Mouse (Mus musculus): ENCODE measurements around the gene Slc34a3. TPM values are rescaled to one million over a fixed set of nuclear protein-coding genes. Genes with fewer than 3 reads are reported as not detected.
A peak's percentile ranks its signal among the peaks of the same experiment; 100 is the strongest.

Gene Slc34a3
- polyA plus RNA-seq (2012; rRNA removed): 0.04 and 0.06 TPM in 2 replicates

- no peaks in the 10 kb centered on the region for H3K36me3 ChIP-seq (ENCODE audit: control insufficient read depth, insufficient read depth, low read length)
- no peaks in the 10 kb centered on the region; the same call in 1 of the 2 replicates for H3K27me3 ChIP-seq (ENCODE audit: control insufficient read depth, insufficient read depth, low read length)
- 69% methylated on average over 3 of the region's 3 CpGs for WGBS
- no peak within 1 kb of the TSS for H3K4me3 ChIP-seq (ENCODE audit: extremely low read depth, insufficient read depth, insufficient read length)
- H3K27ac ChIP-seq (ENCODE audit: insufficient read depth, low read length): no peak within 1 kb of the TSS
- no peak for TF ChIP-seq POLR2A (IDR thresholded peaks at IDR 0.05; ENCODE audit: low read depth, low read length)
- TF ChIP-seq CTCF (IDR thresholded peaks at IDR 0.05; ENCODE audit: extremely low read depth, insufficient read depth, insufficient read length, insufficient replicate concordance): no peak
- no peaks in the 10 kb centered on the region for H3K4me1 ChIP-seq (ENCODE audit: control insufficient read depth, insufficient read depth, insufficient read length)
- no peak for DNase-seq (ENCODE audit: low read depth in 1 of 2, low spot score in 2 of 2)
Observed at GRCm38 (mm10) chr2:25234050-25234449, at the start of gene Slc34a3. Gene Slc34a3 (minus strand): TSS chr2:25234364.

GRCm38 (mm10) chr2:25278928-25279882 lies 45.0 kb upstream of the Slc34a3 start:
- peak; percentile 69 to 74 for DNase-seq (ENCODE audit: low read depth in 1 of 2, low spot score in 2 of 2)
- 69% methylated on average over 13 of the region's 13 CpGs for WGBS
- TF ChIP-seq POLR2A (IDR thresholded peaks at IDR 0.05; ENCODE audit: low read depth, low read length): no peak
- TF ChIP-seq CTCF (IDR thresholded peaks at IDR 0.05; ENCODE audit: extremely low read depth, insufficient read depth, insufficient read length, insufficient replicate concordance): peak; percentile 69; the same call in 1 of the 2 replicates
- Histone ChIP-seq H3K36me3 (ENCODE audit: control insufficient read depth, insufficient read depth, low read length) (peaks cover 36% of the 10 kb centered on the region), H3K4me3 (ENCODE audit: extremely low read depth, insufficient read depth, insufficient read length) (no peak overlapping the region), H3K4me1 (ENCODE audit: control insufficient read depth, insufficient read depth, insufficient read length) (no peaks in the 10 kb centered on the region), H3K27ac (ENCODE audit: insufficient read depth, low read length) (no peak overlapping the region), H3K27me3 (ENCODE audit: control insufficient read depth, insufficient read depth, low read length) (no peaks in the 10 kb centered on the region)

GRCm38 (mm10) chr2:25273010-25273409 lies 38.8 kb upstream of the Slc34a3 start:
- 34% methylated on average over 16 of the region's 16 CpGs for WGBS
- Histone ChIP-seq H3K27ac (ENCODE audit: insufficient read depth, low read length) (peak overlapping the region; percentile 3; the same call in 1 of the 2 replicates), H3K4me1 (ENCODE audit: control insufficient read depth, insufficient read depth, insufficient read length) (peaks cover 3% of the 10 kb centered on the region; the same call in 1 of the 2 replicates), H3K36me3 (ENCODE audit: control insufficient read depth, insufficient read depth, low read length) (peaks cover 19% of the 10 kb centered on the region), H3K27me3 (ENCODE audit: control insufficient read depth, insufficient read depth, low read length) (no peaks in the 10 kb centered on the region), H3K4me3 (ENCODE audit: extremely low read depth, insufficient read depth, insufficient read length) (peak overlapping the region; percentile 78)
- DNase-seq (ENCODE audit: low read depth in 1 of 2, low spot score in 2 of 2): no peak
- no peak for TF ChIP-seq CTCF (IDR thresholded peaks at IDR 0.05; ENCODE audit: extremely low read depth, insufficient read depth, insufficient read length, insufficient replicate concordance)
- no peak for TF ChIP-seq POLR2A (IDR thresholded peaks at IDR 0.05; ENCODE audit: low read depth, low read length)

GRCm38 (mm10) chr2:25272515-25272914 lies 38.4 kb upstream of the Slc34a3 start:
- no peak for DNase-seq (ENCODE audit: low read depth in 1 of 2, low spot score in 2 of 2)
- no peak for TF ChIP-seq CTCF (IDR thresholded peaks at IDR 0.05; ENCODE audit: extremely low read depth, insufficient read depth, insufficient read length, insufficient replicate concordance)
- no peak for TF ChIP-seq POLR2A (IDR thresholded peaks at IDR 0.05; ENCODE audit: low read depth, low read length)
- Histone ChIP-seq H3K4me3 (ENCODE audit: extremely low read depth, insufficient read depth, insufficient read length) (peak overlapping the region; percentile 78), H3K36me3 (ENCODE audit: control insufficient read depth, insufficient read depth, low read length) (peaks cover 16% of the 10 kb centered on the region), H3K27me3 (ENCODE audit: control insufficient read depth, insufficient read depth, low read length) (no peaks in the 10 kb centered on the region), H3K27ac (ENCODE audit: insufficient read depth, low read length) (peak overlapping the region; percentile 3; the same call in 1 of the 2 replicates), H3K4me1 (ENCODE audit: control insufficient read depth, insufficient read depth, insufficient read length) (peaks cover 3% of the 10 kb centered on the region; the same call in 1 of the 2 replicates)
- under 1% methylated on average over 29 of the region's 29 CpGs for WGBS

GRCm38 (mm10) chr2:25271827-25272511 lies 37.8 kb upstream of the Slc34a3 start, which contains the start of the genes Ssna1 and Anapc2:
Gene Ssna1 (minus strand): TSS chr2:25272438.
Gene Anapc2 (plus strand): TSS chr2:25272478.
- WGBS: under 1% methylated on average over 55 of the region's 55 CpGs

GRCm38 (mm10) chr2:25267746-25268309 lies 33.7 kb upstream of the Slc34a3 start:
- 81% methylated on average over 4 of the region's 4 CpGs for WGBS
- DNase-seq (ENCODE audit: low read depth in 1 of 2, low spot score in 2 of 2): no peak
- TF ChIP-seq CTCF (IDR thresholded peaks at IDR 0.05; ENCODE audit: extremely low read depth, insufficient read depth, insufficient read length, insufficient replicate concordance) (no peak), POLR2A (IDR thresholded peaks at IDR 0.05; ENCODE audit: low read depth, low read length) (no peak)
- peaks cover 21% of the 10 kb centered on the region for H3K4me1 ChIP-seq (ENCODE audit: control insufficient read depth, insufficient read depth, insufficient read length)
- peaks cover 5% of the 10 kb centered on the region for H3K36me3 ChIP-seq (ENCODE audit: control insufficient read depth, insufficient read depth, low read length)
- no peaks in the 10 kb centered on the region for H3K27me3 ChIP-seq (ENCODE audit: control insufficient read depth, insufficient read depth, low read length)
- H3K27ac ChIP-seq (ENCODE audit: insufficient read depth, low read length): no peak overlapping the region
- no peak overlapping the region for H3K4me3 ChIP-seq (ENCODE audit: extremely low read depth, insufficient read depth, insufficient read length)

More at GRCm38 (mm10) chr2:25271827-25272511, 37.8 kb upstream of the Slc34a3 start, which contains the start of the genes Ssna1 and Anapc2:
- Histone ChIP-seq H3K4me3 (ENCODE audit: extremely low read depth, insufficient read depth, insufficient read length) (peak within 1 kb of the TSS; percentile 78), H3K27ac (ENCODE audit: insufficient read depth, low read length) (peak within 1 kb of the TSS; percentile 82), H3K27me3 (ENCODE audit: control insufficient read depth, insufficient read depth, low read length) (no peaks in the 10 kb centered on the region), H3K4me1 (ENCODE audit: control insufficient read depth, insufficient read depth, insufficient read length) (peaks cover 3% of the 10 kb centered on the region; the same call in 1 of the 2 replicates), H3K36me3 (ENCODE audit: control insufficient read depth, insufficient read depth, low read length) (peaks cover 15% of the 10 kb centered on the region)
- no peak for TF ChIP-seq CTCF (IDR thresholded peaks at IDR 0.05; ENCODE audit: extremely low read depth, insufficient read depth, insufficient read length, insufficient replicate concordance)
- TF ChIP-seq POLR2A (IDR thresholded peaks at IDR 0.05; ENCODE audit: low read depth, low read length): peak; percentile 65
- peak; percentile 89 to 94 for DNase-seq (ENCODE audit: low read depth in 1 of 2, low spot score in 2 of 2)
